Mouse (Mus musculus) testis, adult 2 months (tissue): Measurements from ENCODE around the gene Znhit6.

ENCODE experiments used
- CTCF ChIP-seq: fragments of 200-500 bp; IDR thresholded peaks from 2 replicates; pipeline ENCODE4 v1.5.1; 2012; ENCODE audit warnings: low read depth, mild to moderate bottlenecking, inconsistent platforms, low read length, moderate library complexity; ENCODE audit not compliant: control insufficient read depth, insufficient read depth, insufficient replicate concordance
- POLR2A ChIP-seq: fragments of 200-500 bp; IDR thresholded peaks from 2 replicates; pipeline ENCODE4 v1.6.1; 2012; ENCODE audit warnings: low read depth, mild to moderate bottlenecking, inconsistent platforms, low read length, moderate library complexity; ENCODE audit not compliant: control insufficient read depth

DNA sequence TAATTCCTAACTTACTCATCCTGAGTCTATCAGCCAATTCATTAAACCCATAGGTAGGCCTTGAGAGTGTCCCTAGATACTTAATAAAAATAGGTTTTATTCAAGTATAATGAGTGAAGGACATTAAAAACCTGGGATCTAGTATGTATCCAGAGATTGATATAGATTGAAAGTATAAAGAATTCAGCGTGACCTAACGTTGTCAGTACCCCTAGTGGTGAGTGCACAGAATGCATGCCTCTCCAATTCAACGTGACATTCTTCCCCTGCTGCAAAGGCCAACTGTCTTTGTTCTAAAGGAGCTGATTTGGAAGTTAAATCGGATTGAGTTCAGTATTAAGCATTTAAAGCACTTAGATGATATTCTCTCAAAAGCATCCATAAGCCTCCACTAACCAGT lies 36.7 kb downstream of the Znhit6 start:
- TF ChIP-seq POLR2A (no peak), CTCF (peak; percentile 20; the same call in 1 of the 2 replicates)
